ENCODE assay signal across 18 mouse cellular contexts in the genomic region with DNA sequence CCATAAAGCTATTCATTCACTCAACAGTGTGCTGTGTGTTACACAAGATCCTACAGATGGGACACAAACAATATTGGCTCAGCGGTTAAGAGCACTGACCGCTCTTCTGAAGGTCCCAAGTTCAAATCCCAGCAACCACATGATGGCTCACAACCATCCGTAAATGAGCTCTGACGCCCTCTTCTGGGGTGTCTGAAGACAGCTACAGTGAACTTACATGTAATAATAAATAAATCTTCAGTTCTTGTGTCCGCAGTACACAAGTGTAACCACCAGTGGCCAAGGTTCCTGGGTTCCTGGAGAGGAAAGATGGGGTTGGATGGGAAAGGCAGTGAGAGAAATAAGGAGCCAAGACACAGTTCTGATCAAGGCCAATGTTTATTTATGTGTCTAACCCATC. TPM values are rescaled to one million over a fixed set of nuclear protein-coding genes. Genes with fewer than 3 reads are reported as not detected.
DNase-seq lines count a peak whose midpoint lies in the region; ATAC-seq and TF ChIP-seq lines count a peak whose summit lies in the region.
"Had no signal": no experiment of that assay in that cellular context is flagged by ENCODE, and none has a peak within 500 bp of the region (broad histone marks: within the 10 kb centered on the region; RNA-seq: fewer than 3 reads in every experiment).

No protein-coding gene starts in this region.

- no peak overlapping the region for H3K4me3 ChIP-seq in layer of hippocampus, adult 2 months
- H3K4me3 ChIP-seq: embryonic facial prominence, embryonic 10.5 days; gastrocnemius, adult 2 months; heart, embryonic 10.5 days; limb, embryonic 15.5 days; midbrain, embryonic 13.5 days had no signal

- TF ChIP-seq CTCF in layer of hippocampus, adult 2 months (conservative IDR thresholded peaks at IDR 0.05) = peak; percentile 49

- H3K27ac ChIP-seq in layer of hippocampus, adult 2 months = no peak overlapping the region
- H3K27ac ChIP-seq: embryonic facial prominence, embryonic 10.5 days; gastrocnemius, adult 2 months; heart, embryonic 10.5 days; limb, embryonic 15.5 days; midbrain, embryonic 13.5 days had no signal

- no peak for ATAC-seq in megakaryocyte-erythroid progenitor cell, adult 5-6 weeks (replicated peaks; ENCODE audit: low FRiP score, low TSS enrichment, poor library complexity, severe bottlenecking)
- ATAC-seq: activated CD4-positive, CD25-positive, alpha-beta regulatory T cell, adult 4 months; forebrain, postnatal 0 days; inflammation-experienced regulatory T-cells, adult 6 months; midbrain, embryonic 13.5 days had no signal

- DNase-seq in layer of hippocampus, adult 2 months (ENCODE audit: low spot score in 2 of 2) = no peak
- no peak for DNase-seq in layer of hippocampus, adult 18-20 months (ENCODE audit: low spot score in 2 of 2)
- DNase-seq in thymus, postnatal 4 days = peak; percentile 34
- DNase-seq in thymus, postnatal 10 days (ENCODE audit: low spot score in 2 of 2) = no peak
- DNase-seq in R1 (ENCODE audit: low read depth, low spot score) = peak; percentile 78
- no peak for DNase-seq in adrenal gland, postnatal 25 days
- DNase-seq: cerebellum, postnatal 25 days; forebrain, postnatal 0 days; gastrocnemius, adult 2 months; heart, postnatal 36 days; lung, postnatal 36 days had no signal

RNA-seq across cellular contexts. Expression of a gene that starts 4.2 kb away (rescaled TPM):
- 10 to 100 TPM; 30.1 to 30.5 TPM for total RNA-seq in layer of hippocampus, adult 2 months (2021)
- 10 to 100 TPM; 28.1 to 30.0 TPM for total RNA-seq in layer of hippocampus, adult 18-20 months (2021)
- total RNA-seq in adrenal gland, postnatal 25 days (2021) = 41.9 and 43.5 TPM in 2 replicates
- 87.8 and 97.9 TPM in 2 replicates for total RNA-seq in megakaryocyte-erythroid progenitor cell, adult 5-6 weeks (2014; fragmentation: Nextera tagmentation)
- 179 and 194 TPM in 2 replicates for total RNA-seq in megakaryocyte-erythroid progenitor cell, adult 5-6 weeks (2017)

RNA-seq across cellular contexts. Expression of a gene that starts 23.9 kb away (rescaled TPM):
- total RNA-seq in layer of hippocampus, adult 2 months (2021) = 10 to 100 TPM in 1 of 2 experiments, 1 to 10 TPM in 1; 9.4 to 10.0 TPM
- 1 to 10 TPM; 8.8 to 9.8 TPM for total RNA-seq in layer of hippocampus, adult 18-20 months (2021)
- 40.0 and 55.1 TPM in 2 replicates for total RNA-seq in adrenal gland, postnatal 25 days (2021)
- 0.84 TPM in 1 of 2 replicates, not detected in the other for total RNA-seq in megakaryocyte-erythroid progenitor cell, adult 5-6 weeks (2014; fragmentation: Nextera tagmentation)
- total RNA-seq in megakaryocyte-erythroid progenitor cell, adult 5-6 weeks (2017) = not detected in 2 replicates

RNA-seq across cellular contexts. Expression of a gene that starts 24.6 kb away (rescaled TPM):
- total RNA-seq in layer of hippocampus, adult 2 months (2021) = 10 to 100 TPM; 53.3 to 70.3 TPM
- total RNA-seq in layer of hippocampus, adult 18-20 months (2021) = 10 to 100 TPM; 66.9 to 80.3 TPM
- total RNA-seq in adrenal gland, postnatal 25 days (2021) = 69.9 and 101 TPM in 2 replicates
- total RNA-seq in megakaryocyte-erythroid progenitor cell, adult 5-6 weeks (2014; fragmentation: Nextera tagmentation) = 293 and 359 TPM in 2 replicates
- 158 and 161 TPM in 2 replicates for total RNA-seq in megakaryocyte-erythroid progenitor cell, adult 5-6 weeks (2017)

Comparison
In these comparisons a context has a peak if more than half of its experiments do, and no peak if none do; other contexts are left out.
1. DNase-seq: peak in thymus, postnatal 4 days (single experiment) and R1 (single experiment); none in layer of hippocampus, adult 2 months (0 of 2), layer of hippocampus, adult 18-20 months (0 of 2), thymus, postnatal 10 days (0 of 2) and adrenal gland, postnatal 25 days (single experiment).
2. RNA of a gene that starts 23.9 kb away (total RNA-seq): 40.0 to 55.1 TPM in adrenal gland, postnatal 25 days, 9.4 to 10.0 TPM in layer of hippocampus, adult 2 months and 8.8 to 9.8 TPM in layer of hippocampus, adult 18-20 months; 0.84 TPM in megakaryocyte-erythroid progenitor cell, adult 5-6 weeks; every median in the first group is over 4 times any median in the second.